Mouse (Mus musculus) forebrain, embryonic 15.5 days (tissue): Measurements from ENCODE around the gene Nme8. TPM values are rescaled to one million over a fixed set of nuclear protein-coding genes. Genes with fewer than 3 reads are reported as not detected.

Source experiments
- ATAC-seq: fragments of 200-750 bp; cut with Nextera tagmentation; replicated peaks from 2 replicates; pipeline ENCODE4 v1.8.0; 2017; ENCODE audit warnings: mild to moderate bottlenecking, moderate TSS enrichment, moderate library complexity
- H3K27ac ChIP-seq: fragments of 300-500 bp; sonication (generic); replicated peaks from 2 replicates; pipeline ENCODE4 v1.5.1; 2015; ENCODE audit warnings: mild to moderate bottlenecking, inconsistent platforms
- H3K27me3 ChIP-seq: fragments of 300-500 bp; sonication (generic); 2 replicates; pipeline ENCODE4 v1.6.1; 2015; ENCODE audit warnings: inconsistent platforms
- H3K36me3 ChIP-seq: fragments of 300-500 bp; sonication (generic); 2 replicates; pipeline ENCODE4 v1.6.1; 2015; ENCODE audit warnings: mild to moderate bottlenecking, inconsistent platforms
- H3K4me1 ChIP-seq: fragments of 300-500 bp; sonication (generic); 2 replicates; pipeline ENCODE4 v1.6.1; 2015; ENCODE audit warnings: inconsistent platforms
- H3K4me2 ChIP-seq: fragments of 300-500 bp; sonication (generic); replicated peaks from 2 replicates; pipeline ENCODE4 v1.6.1; 2015; ENCODE audit warnings: mild to moderate bottlenecking, inconsistent platforms
- H3K4me3 ChIP-seq: fragments of 300-500 bp; sonication (generic); 2 replicates; pipeline ENCODE4 v1.5.1; 2015; ENCODE audit warnings: mild to moderate bottlenecking, inconsistent platforms
- H3K9ac ChIP-seq: fragments of 300-500 bp; sonication (generic); replicated peaks from 2 replicates; pipeline ENCODE4 v1.6.1; 2015; ENCODE audit warnings: mild to moderate bottlenecking, inconsistent platforms
- H3K9me3 ChIP-seq: fragments of 300-500 bp; sonication (generic); 2 replicates; pipeline ENCODE4 v1.6.1; 2016; ENCODE audit warnings: inconsistent platforms
- WGBS: fragments of 180-500 bp; shearing (Covaris S2); methylation state at CpG from one replicate; pipeline ENCODE4 v1.1.7; 2015; ENCODE audit warnings: mixed read lengths; 5-methylcytosine and 5-hydroxymethylcytosine counted together
- polyA plus RNA-seq: library from polyadenylated mRNA; unstranded; fragments of >200 nt; fragmentation: Nextera tagmentation; extraction: Ambion mirVana; gene quantifications from 2 replicates; pipeline ENCODE4 v1.2.1, GENCODE M21; 2015

Gene Nme8
- polyA plus RNA-seq, 1 experiment from 2014 or later, result not detected

GRCm38 (mm10) chr13:19689971-19690370 is 7.6 kb downstream of the Nme8 start:
- Histone ChIP-seq H3K27ac (no peak overlapping the region), H3K27me3 (no peaks in the 10 kb centered on the region), H3K4me3 (no peak overlapping the region), H3K4me1 (no peaks in the 10 kb centered on the region), H3K9ac (no peak overlapping the region), H3K4me2 (no peak overlapping the region), H3K36me3 (no peaks in the 10 kb centered on the region), H3K9me3 (no peaks in the 10 kb centered on the region)
- WGBS, result 48% methylated on average over 3 of the region's 3 CpGs
- no peak for ATAC-seq

GRCm38 (mm10) chr13:19684007-19684406 is 13.6 kb downstream of the Nme8 start:
- Histone ChIP-seq H3K27ac (no peak overlapping the region), H3K4me1 (peaks cover 8% of the 10 kb centered on the region), H3K9ac (no peak overlapping the region), H3K4me3 (no peak overlapping the region), H3K9me3 (no peaks in the 10 kb centered on the region), H3K4me2 (no peak overlapping the region), H3K36me3 (no peaks in the 10 kb centered on the region), H3K27me3 (no peaks in the 10 kb centered on the region)
- 53% methylated on average over 2 of the region's 2 CpGs for WGBS
- 0 out of 2 replicates have a peak, but pooled peaks have one; percentile 42 for ATAC-seq

GRCm38 (mm10) chr13:19682879-19683640 is 14.5 kb downstream of the Nme8 start:
- Histone ChIP-seq H3K27me3 (no peaks in the 10 kb centered on the region), H3K4me3 (no peak overlapping the region), H3K9me3 (no peaks in the 10 kb centered on the region), H3K4me2 (no peak overlapping the region), H3K27ac (peak overlapping the region; percentile 55), H3K36me3 (no peaks in the 10 kb centered on the region), H3K9ac (no peak overlapping the region), H3K4me1 (peaks cover 8% of the 10 kb centered on the region)
- ATAC-seq, result peak; percentile 96
- WGBS, result 23% methylated on average over 8 of the region's 8 CpGs

GRCm38 (mm10) chr13:19674601-19675000 is 23.0 kb downstream of the Nme8 start:
- Histone ChIP-seq H3K4me3 (no peak overlapping the region), H3K27ac (no peak overlapping the region; the same call in 1 of the 2 replicates), H3K9me3 (no peaks in the 10 kb centered on the region), H3K27me3 (no peaks in the 10 kb centered on the region), H3K4me2 (no peak overlapping the region), H3K4me1 (peaks cover 13% of the 10 kb centered on the region; the same call in 1 of the 2 replicates), H3K36me3 (no peaks in the 10 kb centered on the region), H3K9ac (no peak overlapping the region)
- ATAC-seq, result peak; percentile 85

- no peak for ATAC-seq
These were observed 23.6 kb downstream of the Nme8 start for GRCm38 (mm10) chr13:19674025-19674424.

GRCm38 (mm10) chr13:19668355-19669140 is 29.0 kb downstream of the Nme8 start:
- no peak overlapping the region for H3K9ac ChIP-seq
- WGBS, result 39% methylated on average over 4 of the region's 4 CpGs
- H3K4me3 ChIP-seq, result no peak overlapping the region
- no peaks in the 10 kb centered on the region for H3K36me3 ChIP-seq
- H3K27me3 ChIP-seq, result no peaks in the 10 kb centered on the region
- ATAC-seq, result peak; percentile 67
- no peaks in the 10 kb centered on the region; the same call in 1 of the 2 replicates for H3K4me1 ChIP-seq
- no peak overlapping the region for H3K4me2 ChIP-seq
- peak overlapping the region; percentile 70 for H3K27ac ChIP-seq
- no peaks in the 10 kb centered on the region for H3K9me3 ChIP-seq

More at GRCm38 (mm10) chr13:19674025-19674424, 23.6 kb downstream of the Nme8 start:
- H3K4me2 ChIP-seq, result no peak overlapping the region
- H3K4me3 ChIP-seq, result no peak overlapping the region
- no peaks in the 10 kb centered on the region for H3K27me3 ChIP-seq
- H3K9me3 ChIP-seq, result no peaks in the 10 kb centered on the region
- no peak overlapping the region for H3K9ac ChIP-seq
- 59% methylated on average over 3 of the region's 3 CpGs for WGBS
- peaks cover 13% of the 10 kb centered on the region; the same call in 1 of the 2 replicates for H3K4me1 ChIP-seq
- H3K27ac ChIP-seq, result no peak overlapping the region
- H3K36me3 ChIP-seq, result no peaks in the 10 kb centered on the region

GRCm38 (mm10) chr13:19652405-19652804 is 45.2 kb downstream of the Nme8 start:
- Histone ChIP-seq H3K4me3 (no peak overlapping the region), H3K4me2 (no peak overlapping the region), H3K27me3 (no peaks in the 10 kb centered on the region), H3K9me3 (no peaks in the 10 kb centered on the region), H3K9ac (no peak overlapping the region), H3K36me3 (no peaks in the 10 kb centered on the region), H3K27ac (no peak overlapping the region), H3K4me1 (no peaks in the 10 kb centered on the region)
- 92% methylated on average over 2 of the region's 2 CpGs for WGBS
- no peak for ATAC-seq

GRCm38 (mm10) chr13:19649824-19650223 is 47.8 kb downstream of the Nme8 start:
- no peak for ATAC-seq
- Histone ChIP-seq H3K9ac (no peak overlapping the region), H3K27me3 (no peaks in the 10 kb centered on the region), H3K4me2 (no peak overlapping the region), H3K9me3 (no peaks in the 10 kb centered on the region), H3K4me1 (no peaks in the 10 kb centered on the region), H3K27ac (no peak overlapping the region), H3K4me3 (no peak overlapping the region), H3K36me3 (no peaks in the 10 kb centered on the region)
- whole genome bisulfite sequencing, result 96% methylated on average over 2 of the region's 2 CpGs

- no peak overlapping the region for H3K9ac ChIP-seq
- no peaks in the 10 kb centered on the region for H3K27me3 ChIP-seq
- no peak overlapping the region for H3K4me2 ChIP-seq
- no peak overlapping the region for H3K27ac ChIP-seq
- 83% methylated on average over 2 of the region's 2 CpGs for WGBS
- no peak for ATAC-seq
- H3K36me3 ChIP-seq, result no peaks in the 10 kb centered on the region
- H3K4me3 ChIP-seq, result no peak overlapping the region
- no peaks in the 10 kb centered on the region for H3K4me1 ChIP-seq
- no peaks in the 10 kb centered on the region for H3K9me3 ChIP-seq
These were observed 53.4 kb downstream of the Nme8 start for GRCm38 (mm10) chr13:19644225-19644624.

- H3K36me3 ChIP-seq, result no peaks in the 10 kb centered on the region
- no peaks in the 10 kb centered on the region for H3K9me3 ChIP-seq
- WGBS, result 59% methylated on average over 1 of the region's 1 CpGs
- H3K9ac ChIP-seq, result no peak overlapping the region
- no peak overlapping the region for H3K27ac ChIP-seq
- no peak for ATAC-seq
- no peaks in the 10 kb centered on the region for H3K4me1 ChIP-seq
- H3K4me3 ChIP-seq, result no peak overlapping the region
- no peak overlapping the region for H3K4me2 ChIP-seq
- H3K27me3 ChIP-seq, result no peaks in the 10 kb centered on the region
These were observed 54.1 kb downstream of the Nme8 start for GRCm38 (mm10) chr13:19643519-19643918.

GRCm38 (mm10) chr13:19640203-19640851 is 57.3 kb downstream of the Nme8 start:
- H3K4me3 ChIP-seq, result no peak overlapping the region
- H3K9me3 ChIP-seq, result no peaks in the 10 kb centered on the region
- 78% methylated on average over 2 of the region's 2 CpGs for WGBS
- H3K4me2 ChIP-seq, result no peak overlapping the region
- H3K36me3 ChIP-seq, result no peaks in the 10 kb centered on the region
- ATAC-seq, result peak; percentile 46; the same call in 1 of the 2 replicates
- H3K9ac ChIP-seq, result no peak overlapping the region
- H3K4me1 ChIP-seq, result no peaks in the 10 kb centered on the region
- H3K27ac ChIP-seq, result no peak overlapping the region
- H3K27me3 ChIP-seq, result no peaks in the 10 kb centered on the region

GRCm38 (mm10) chr13:19636131-19636530 is 61.5 kb downstream of the Nme8 start:
- no peaks in the 10 kb centered on the region for H3K27me3 ChIP-seq
- no peak overlapping the region for H3K27ac ChIP-seq
- H3K4me2 ChIP-seq, result no peak overlapping the region
- no peaks in the 10 kb centered on the region for H3K36me3 ChIP-seq
- no peaks in the 10 kb centered on the region for H3K9me3 ChIP-seq
- H3K9ac ChIP-seq, result no peak overlapping the region
- WGBS, result 81% methylated on average over 4 of the region's 4 CpGs
- no peak for ATAC-seq
- H3K4me3 ChIP-seq, result no peak overlapping the region
- H3K4me1 ChIP-seq, result no peaks in the 10 kb centered on the region
